Mouse (Mus musculus): ENCODE results near the gene Mb. TPM values are rescaled to one million over a fixed set of nuclear protein-coding genes. Genes with fewer than 3 reads are reported as not detected.
A peak's percentile ranks its signal among the peaks of the same experiment; 100 is the strongest.

Mb gene
- total and polyA plus RNA-seq, 3 experiments: not detected

DNA sequence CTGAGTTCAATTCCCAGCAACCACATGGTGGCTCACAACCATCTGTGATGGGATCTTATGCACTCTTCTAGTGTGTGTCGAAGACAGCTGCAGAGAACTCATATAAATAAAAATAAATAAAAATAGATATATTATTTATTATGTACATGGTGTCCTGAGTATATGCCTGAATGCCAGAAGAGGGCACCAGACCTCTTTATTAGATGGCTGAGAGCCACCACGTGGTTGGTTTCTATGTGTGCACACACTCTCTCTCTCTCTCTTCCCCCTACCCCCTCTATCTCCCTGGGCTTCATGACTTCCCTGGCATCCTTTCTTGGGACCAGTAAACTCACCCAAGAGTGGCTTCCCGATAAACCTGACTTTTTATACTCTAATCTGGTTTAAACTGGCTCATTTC, 67.7 kb downstream of the Mb start:
- H3K27ac ChIP-seq (ENCODE audit: control insufficient read depth, low read depth, low read length): no peak overlapping the region
- peaks cover 7 to 23% of the 10 kb centered on the region in 2 experiments for H3K27me3 ChIP-seq (ENCODE audit: control insufficient read depth in 1 of 2, insufficient read depth in 2 of 2, low read length in 2 of 2)
- peak; percentile 37 for DNase-seq (ENCODE audit: low read depth, low spot score)
- no peak overlapping the region for H3K4me3 ChIP-seq (ENCODE audit: control insufficient read depth in 1 of 2, insufficient read depth in 1 of 2, low read depth in 2 of 2, low read length in 2 of 2)
- no peaks in the 10 kb centered on the region for H3K9me3 ChIP-seq (replicated peaks; ENCODE audit: insufficient read depth, low read length)
- H3K4me1 ChIP-seq (ENCODE audit: control insufficient read depth in 1 of 2, insufficient read depth in 2 of 2, low read length in 2 of 2): no peaks in the 10 kb centered on the region
- H3K9ac ChIP-seq (ENCODE audit: control insufficient read depth, low read depth, low read length, poor library complexity, severe bottlenecking): no peak overlapping the region
- no peak for TF ChIP-seq HCFC1 (IDR thresholded peaks at IDR 0.05; ENCODE audit: low read depth, low read length)
- no peak for TF ChIP-seq ZKSCAN1 (IDR thresholded peaks at IDR 0.05; ENCODE audit: low read depth, low read length)
- TF ChIP-seq GABPA (IDR thresholded peaks at IDR 0.05; ENCODE audit: low read depth, low read length): no peak
- no peak for TF ChIP-seq ELF1 (IDR thresholded peaks at IDR 0.05; ENCODE audit: low read depth, low read length)
- TF ChIP-seq CHD2 (IDR thresholded peaks at IDR 0.05; ENCODE audit: low read length): no peak
- no peak for TF ChIP-seq ZC3H11A (IDR thresholded peaks at IDR 0.05; ENCODE audit: low read depth, low read length)
- peak; percentile 46 for TF ChIP-seq RAD21 (IDR thresholded peaks at IDR 0.05; ENCODE audit: low read depth, low read length)
- TF ChIP-seq MEF2A (IDR thresholded peaks at IDR 0.05; ENCODE audit: extremely low read depth, insufficient replicate concordance, low read depth, low read length, poor library complexity, severe bottlenecking): no peak
- no peak for TF ChIP-seq E2F4 (IDR thresholded peaks at IDR 0.05; ENCODE audit: borderline replicate concordance, low read depth, low read length)
- TF ChIP-seq TAL1 (IDR thresholded peaks at IDR 0.05; ENCODE audit: low read length): no peak
- no peak for TF ChIP-seq ZNF384 (IDR thresholded peaks at IDR 0.05; ENCODE audit: low read depth, low read length)
- TF ChIP-seq SIN3A (IDR thresholded peaks at IDR 0.05; ENCODE audit: low read length): no peak
- no peak for TF ChIP-seq MAZ (IDR thresholded peaks at IDR 0.05; ENCODE audit: low read depth, low read length)
- no peak for TF ChIP-seq POLR2A (IDR thresholded peaks at IDR 0.05; ENCODE audit: control insufficient read depth in 1 of 2, insufficient read depth in 1 of 2, low read depth in 1 of 2, low read length in 2 of 2, poor library complexity in 1 of 2)
- no peak for TF ChIP-seq JUND (IDR thresholded peaks at IDR 0.05; ENCODE audit: low read depth, low read length)
- TF ChIP-seq MAX (IDR thresholded peaks at IDR 0.05; ENCODE audit: low read length): no peak
- TF ChIP-seq UBTF (IDR thresholded peaks at IDR 0.05; ENCODE audit: borderline replicate concordance, insufficient read depth, low read depth, low read length): no peak
- TF ChIP-seq CHD1 (IDR thresholded peaks at IDR 0.05; ENCODE audit: low read depth, low read length): no peak
- TF ChIP-seq TCF12 (IDR thresholded peaks at IDR 0.05; ENCODE audit: low read depth, low read length): no peak
- no peak for TF ChIP-seq KAT2A (conservative IDR thresholded peaks at IDR 0.05; ENCODE audit: low read depth, low read length)
- no peak for TF ChIP-seq BHLHE40 (IDR thresholded peaks at IDR 0.05; ENCODE audit: borderline replicate concordance, low read depth, low read length)
- peak in 2 of 3 experiments; percentile 18 to 54; a peak in 4 of 6 replicates for TF ChIP-seq CTCF (IDR thresholded peaks at IDR 0.05 in 2 of 3, conservative IDR thresholded peaks at IDR 0.05 in 1 of 3; ENCODE audit: control insufficient read depth in 1 of 3, insufficient read depth in 1 of 3, low read depth in 2 of 3, low read length in 3 of 3, poor library complexity in 1 of 3, severe bottlenecking in 1 of 3)
- TF ChIP-seq NRF1 (IDR thresholded peaks at IDR 0.05; ENCODE audit: insufficient read depth, low read depth, low read length, poor library complexity, severe bottlenecking): no peak
- no peak for TF ChIP-seq NELFE (IDR thresholded peaks at IDR 0.05; ENCODE audit: low read depth, low read length)
- TF ChIP-seq TBP (IDR thresholded peaks at IDR 0.05; ENCODE audit: low read depth, low read length): no peak
- no peak for TF ChIP-seq ZMIZ1 (IDR thresholded peaks at IDR 0.05; ENCODE audit: low read depth, low read length)
- TF ChIP-seq EP300 (IDR thresholded peaks at IDR 0.05; ENCODE audit: low read depth in 1 of 2, low read length in 2 of 2): no peak
- TF ChIP-seq USF2 (IDR thresholded peaks at IDR 0.05; ENCODE audit: borderline replicate concordance in 1 of 2, insufficient read depth in 1 of 2, low read depth in 1 of 2, low read length in 2 of 2): no peak
- TF ChIP-seq MXI1 (IDR thresholded peaks at IDR 0.05; ENCODE audit: low read depth, low read length): 0 out of 2 replicates have a peak, but pooled peaks have one; percentile 24
- TF ChIP-seq GATA1 (IDR thresholded peaks at IDR 0.05; ENCODE audit: low read depth, low read length): no peak
- no peak for TF ChIP-seq MAFK (IDR thresholded peaks at IDR 0.05; ENCODE audit: borderline replicate concordance, low read depth, low read length)
- TF ChIP-seq MYC (IDR thresholded peaks at IDR 0.05; ENCODE audit: low read depth, low read length): peak; percentile 88
- peak; percentile 41; the same call in 1 of the 2 replicates for TF ChIP-seq SMC3 (IDR thresholded peaks at IDR 0.05; ENCODE audit: low read depth, low read length)
- TF ChIP-seq POLR2AphosphoS5 (IDR thresholded peaks at IDR 0.05; ENCODE audit: borderline replicate concordance, low read depth, low read length): no peak
- no peak for TF ChIP-seq ETS1 (IDR thresholded peaks at IDR 0.05; ENCODE audit: low read depth, low read length)
- peak; percentile 74 for TF ChIP-seq USF1 (IDR thresholded peaks at IDR 0.05; ENCODE audit: low read depth, low read length)
- no peak for TF ChIP-seq RCOR1 (IDR thresholded peaks at IDR 0.05; ENCODE audit: low read depth, low read length)
- TF ChIP-seq POLR2AphosphoS2 (IDR thresholded peaks at IDR 0.05; ENCODE audit: low read length): no peak
- TF ChIP-seq MYB (IDR thresholded peaks at IDR 0.05; ENCODE audit: low read depth, low read length): no peak
- no peaks in the 10 kb centered on the region for H3K36me3 ChIP-seq (ENCODE audit: control insufficient read depth in 1 of 2, insufficient read depth in 2 of 2, low read length in 2 of 2)
- H3K79me2 ChIP-seq (ENCODE audit: control insufficient read depth, insufficient read depth, low read length, poor library complexity): no peaks in the 10 kb centered on the region
